Mouse (Mus musculus): Measurements from ENCODE around the gene Asf1a.
"Not testable (repeated sequence)": the region's sequence is repeated elsewhere in the genome, so short reads cannot be mapped to it uniquely, and the experiment has no call there.

Gene Asf1a

GRCm38 (mm10) chr10:53641507-53641906, 45.0 kb downstream of the Asf1a start:
- peak; percentile 72 to 73 for DNase-seq

- no peak for DNase-seq
Observed at GRCm38 (mm10) chr10:53650683-53651082, 54.1 kb downstream of the Asf1a start.

DNA sequence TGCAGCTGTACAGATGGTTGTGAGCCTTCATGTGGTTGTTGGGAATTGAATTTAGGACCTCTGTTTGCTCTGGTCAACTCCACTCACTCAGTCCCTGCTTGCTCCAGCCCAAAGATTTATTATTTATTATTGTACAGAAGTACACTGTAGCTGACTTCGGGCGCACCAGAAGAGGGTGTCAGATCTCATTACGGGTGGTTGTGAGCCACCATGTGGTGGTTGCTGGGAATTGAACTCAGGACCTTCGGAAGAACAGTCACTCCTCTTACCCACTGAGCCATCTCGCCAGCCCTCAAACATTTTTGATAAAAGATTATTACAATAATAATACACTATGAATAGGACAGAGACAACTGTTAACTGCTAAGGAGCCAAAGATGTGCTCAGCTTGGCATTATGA, 57.7 kb downstream of the Asf1a start:
- not testable (repeated sequence) for DNase-seq

Measured in cerebellum, postnatal 10 days (tissue).